Mouse (Mus musculus) ES-E14 (cell line): ENCODE measurements around the gene Hacd3. TPM values are rescaled to one million over a fixed set of nuclear protein-coding genes. Genes with fewer than 3 reads are reported as not detected.

Experiments
- DNase-seq: peaks from one replicate; pipeline ENCODE4 v3.0.0-alpha.2; 2013; ENCODE audit warnings: low read depth, low spot score
- H3K27ac ChIP-seq: 2 replicates; pipeline ENCODE4 v1.5.1; 2012; ENCODE audit warnings: low read depth, mild to moderate bottlenecking, low read length, moderate library complexity, mixed read lengths; ENCODE audit not compliant: poor library complexity, insufficient read depth, severe bottlenecking
- H3K36me3 ChIP-seq: 2 replicates; pipeline ENCODE4 v1.6.1; 2012; ENCODE audit warnings: mild to moderate bottlenecking, low read length, moderate library complexity, mixed read lengths; ENCODE audit not compliant: control insufficient read depth, poor library complexity, insufficient read depth, severe bottlenecking
- H3K4me1 ChIP-seq, 2 experiments: fragments of 150-350 bp in 1 of 2; sonication (generic) in 1 of 2; 2 replicates each; pipeline ENCODE4 v1.6.1; 2012; ENCODE audit warnings: low read length in 2 of 2, mild to moderate bottlenecking in 1 of 2, mixed read lengths in 1 of 2; ENCODE audit not compliant: control insufficient read depth in 2 of 2, insufficient read depth in 2 of 2, poor library complexity in 1 of 2
- H3K4me3 ChIP-seq, 2 experiments: fragments of 150-350 bp in 1 of 2; sonication (generic) in 1 of 2; 2 replicates each; pipeline ENCODE4 v1.5.1; 2012; ENCODE audit warnings: low read length in 2 of 2, low read depth in 1 of 2, mild to moderate bottlenecking in 1 of 2, mixed read lengths in 1 of 2; ENCODE audit not compliant: insufficient read depth in 1 of 2, poor library complexity in 1 of 2, severe bottlenecking in 1 of 2
- H3K9ac ChIP-seq: 2 replicates; pipeline ENCODE4 v1.6.1; 2012; ENCODE audit warnings: low read depth, mild to moderate bottlenecking, low read length, mixed read lengths; ENCODE audit not compliant: poor library complexity, insufficient read depth, severe bottlenecking
- H3K9me3 ChIP-seq: fragments of 150-350 bp; sonication (generic); 2 replicates; pipeline ENCODE4 v1.6.1; 2012; ENCODE audit warnings: low read depth, mild to moderate bottlenecking, low read length; ENCODE audit not compliant: control insufficient read depth, insufficient read depth
- CHD2 ChIP-seq: IDR thresholded peaks from 2 replicates; pipeline ENCODE4 v1.6.1; 2014; ENCODE audit warnings: mild to moderate bottlenecking, low read depth, low read length, inconsistent platforms
- HCFC1 ChIP-seq: IDR thresholded peaks from 2 replicates; pipeline ENCODE4 v1.6.1; 2012; ENCODE audit warnings: low read length, inconsistent platforms, borderline replicate concordance; ENCODE audit not compliant: insufficient read depth
- MAFK ChIP-seq: IDR thresholded peaks from 2 replicates; pipeline ENCODE4 v1.6.1; 2014; ENCODE audit warnings: mild to moderate bottlenecking, low read depth, low read length, inconsistent platforms; ENCODE audit not compliant: insufficient read depth
- ZC3H11A ChIP-seq: IDR thresholded peaks from 2 replicates; pipeline ENCODE4 v1.6.1; 2012; ENCODE audit warnings: low read depth, mild to moderate bottlenecking, inconsistent platforms, low read length, borderline replicate concordance
- ZNF384 ChIP-seq: IDR thresholded peaks from 2 replicates; pipeline ENCODE4 v1.6.1; 2012; ENCODE audit warnings: low read depth, low read length, inconsistent platforms
- in situ Hi-C, 2 experiments: fragments of 600-800 bp; cut with MboI; formaldehyde crosslinking; loops; one replicate each; pipeline ENCODE4 v1.15.1; 2025; ENCODE audit warnings: low sequenced_read_pairs in 2 of 2, inconsistent platforms in 1 of 2; ENCODE audit not compliant: unreplicated experiment in 2 of 2
- total RNA-seq: library from RNA; depleted of rRNA; stranded (reverse); fragments of 300-350 nt; gene quantifications from 2 replicates; pipeline ENCODE4 v1.2.3, GENCODE M21; 2012

Gene Hacd3
- total RNA-seq, 1 experiment: 50.1 TPM

GRCm38 (mm10) chr9:65049422-65049821 lies 27.9 kb upstream of the Hacd3 start:
- DNase-seq: no peak
- Histone ChIP-seq H3K9me3 (no peaks in the 10 kb centered on the region), H3K9ac (no peak overlapping the region), H3K36me3 (peaks cover 14% of the 10 kb centered on the region), H3K27ac (no peak overlapping the region), H3K4me1 (no peaks in the 10 kb centered on the region), H3K4me3 (no peak overlapping the region)
- in situ Hi-C loops: no loop called here
- TF ChIP-seq ZC3H11A (no peak), ZNF384 (no peak), MAFK (no peak), CHD2 (no peak), HCFC1 (no peak)

DNA sequence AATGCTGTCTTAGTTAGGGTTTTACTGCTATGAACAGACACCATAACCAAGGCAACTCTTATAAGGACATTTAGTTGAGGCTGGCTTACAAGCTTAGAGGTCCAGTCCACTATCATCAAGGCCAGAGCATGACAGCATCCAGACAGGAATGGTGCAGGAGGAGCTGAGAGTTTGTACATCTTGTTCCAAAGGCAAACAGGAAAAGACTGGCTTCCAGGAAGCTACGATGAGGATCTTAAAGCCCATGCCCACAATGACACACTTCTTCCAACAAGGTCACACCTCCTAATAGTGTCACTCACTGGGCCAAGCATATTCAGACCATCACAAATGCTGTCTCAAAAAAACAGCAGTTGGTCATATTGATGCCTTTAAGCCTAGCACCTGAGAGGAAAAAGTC lies 25.5 kb upstream of the Hacd3 start:
- H3K4me3 ChIP-seq: no peak overlapping the region
- no peak overlapping the region for H3K9ac ChIP-seq
- no peak overlapping the region for H3K27ac ChIP-seq
- TF ChIP-seq HCFC1 (no peak), CHD2 (no peak), MAFK (no peak), ZC3H11A (no peak), ZNF384 (no peak)
- in situ Hi-C loops: no loop called here
- DNase-seq: no peak
- no peaks in the 10 kb centered on the region for H3K4me1 ChIP-seq
- peaks cover 10% of the 10 kb centered on the region for H3K36me3 ChIP-seq
- H3K9me3 ChIP-seq: no peaks in the 10 kb centered on the region

DNA sequence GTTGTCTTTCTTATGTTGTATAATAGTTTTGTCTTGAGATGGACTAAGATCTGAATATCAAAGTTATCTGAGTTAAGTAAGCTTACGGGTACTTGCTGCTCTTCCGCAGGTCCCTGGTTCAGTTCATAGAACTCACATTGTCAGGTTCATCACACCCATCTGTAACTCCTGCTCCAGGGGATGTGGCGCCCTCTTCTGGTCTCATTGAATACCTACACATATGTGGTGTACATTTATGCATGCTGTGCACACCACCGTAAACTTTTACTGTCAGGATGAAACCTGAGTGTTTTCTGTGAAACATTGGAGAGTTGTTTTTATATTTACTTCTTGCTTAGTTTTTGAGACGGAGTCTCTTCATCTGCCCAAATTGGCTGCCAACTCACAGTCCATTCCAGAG lies 19.9 kb upstream of the Hacd3 start:
- in situ Hi-C loops: no loop called here
- Histone ChIP-seq H3K9me3 (no peaks in the 10 kb centered on the region), H3K4me1 (no peaks in the 10 kb centered on the region), H3K36me3 (peaks cover 14% of the 10 kb centered on the region), H3K9ac (no peak overlapping the region), H3K27ac (no peak overlapping the region), H3K4me3 (no peak overlapping the region)
- TF ChIP-seq HCFC1: 0 out of 2 replicates have a peak, but pooled peaks have one; percentile 27
- no peak for TF ChIP-seq MAFK
- TF ChIP-seq ZC3H11A: 0 out of 2 replicates have a peak, but pooled peaks have one; percentile 6
- DNase-seq: peak; percentile 40

DNA sequence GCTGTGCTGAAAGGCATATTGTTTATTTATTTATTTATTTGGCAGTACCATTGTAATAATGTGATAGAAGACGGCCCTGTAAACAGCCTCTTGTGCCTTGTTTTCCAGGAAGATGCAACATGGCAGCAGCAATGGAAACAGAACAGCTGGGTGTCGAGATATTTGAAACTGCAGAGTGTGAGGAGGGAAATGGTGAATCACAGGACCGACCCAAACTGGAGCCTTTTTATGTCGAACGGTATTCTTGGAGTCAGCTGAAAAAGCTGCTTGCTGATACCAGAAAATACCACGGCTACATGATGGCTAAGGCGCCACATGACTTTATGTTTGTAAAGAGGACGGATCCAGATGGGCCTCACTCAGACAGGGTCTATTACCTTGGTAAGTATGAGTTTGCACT lies 15.4 kb upstream of the Hacd3 start:
- TF ChIP-seq ZNF384 (no peak), HCFC1 (no peak), CHD2 (no peak), ZC3H11A (no peak), MAFK (no peak)
- DNase-seq: no peak
- Histone ChIP-seq H3K9ac (no peak overlapping the region; the same call in 1 of the 2 replicates), H3K4me3 (no peak overlapping the region), H3K4me1 (peaks cover 0 to 3% of the 10 kb centered on the region in 2 experiments; a peak in 1 of 4 replicates), H3K27ac (no peak overlapping the region), H3K36me3 (peaks cover 8% of the 10 kb centered on the region), H3K9me3 (no peaks in the 10 kb centered on the region)
- in situ Hi-C loops: no loop called here

DNA sequence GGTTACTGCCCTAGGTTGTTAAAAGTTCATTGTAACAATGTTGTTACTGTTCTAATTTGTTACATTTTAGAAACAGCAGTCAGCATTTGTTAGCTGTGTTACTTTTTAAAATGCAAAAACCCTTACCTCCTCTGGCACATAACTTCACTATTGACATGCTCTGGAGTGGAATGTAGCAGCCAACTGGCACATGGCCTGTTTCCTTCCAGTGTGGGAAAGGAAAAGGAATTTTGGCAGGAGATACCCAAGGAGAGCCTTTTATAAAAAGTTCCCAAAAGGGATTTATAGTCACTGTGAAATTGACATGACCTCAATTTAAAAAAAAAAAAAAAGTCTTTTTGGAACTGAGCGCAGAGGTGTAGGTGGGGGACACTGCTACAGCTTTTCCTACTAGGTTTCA lies 15.0 kb upstream of the Hacd3 start:
- H3K9ac ChIP-seq: no peak overlapping the region
- no peak overlapping the region for H3K27ac ChIP-seq
- no peak overlapping the region for H3K4me3 ChIP-seq
- DNase-seq: no peak
- H3K4me1 ChIP-seq: peaks cover 0 to 3% of the 10 kb centered on the region in 2 experiments; a peak in 1 of 4 replicates
- peaks cover 8% of the 10 kb centered on the region for H3K36me3 ChIP-seq
- H3K9me3 ChIP-seq: no peaks in the 10 kb centered on the region
- in situ Hi-C loops: no loop called here
- TF ChIP-seq ZC3H11A (no peak), ZNF384 (no peak), CHD2 (no peak), MAFK (no peak), HCFC1 (no peak)
